Mouse (Mus musculus): ENCODE measurements around the gene Mas1.

GRCm38 (mm10) chr17:12804584-12805445, 63.1 kb downstream of the Mas1 start:
- no peak for TF ChIP-seq CTCF (IDR thresholded peaks at IDR 0.05; ENCODE audit: extremely low read depth, insufficient read depth, low read length)
- no peak for TF ChIP-seq POLR2A (IDR thresholded peaks at IDR 0.05; ENCODE audit: extremely low read depth, insufficient read depth, low read length)

All from cortical plate, adult 2 months (tissue).